In genomic region chr6:17718978-17719377, GRCm38 (mm10) we compare ENCODE assay signal across 23 mouse cellular contexts. TPM values are rescaled to one million over a fixed set of nuclear protein-coding genes. Genes with fewer than 3 reads are reported as not detected.
A peak's percentile ranks its signal among the peaks of the same experiment; 100 is the strongest.
DNase-seq lines count a peak whose midpoint lies in the region; ATAC-seq lines count a peak whose summit lies in the region.
"Had no signal": no experiment of that assay in that cellular context is flagged by ENCODE, and none has a peak within 500 bp of the region (broad histone marks: within the 10 kb centered on the region; RNA-seq: fewer than 3 reads in every experiment).

No protein-coding gene starts in this region.

- 81% methylated on average over 7 of the region's 7 CpGs for WGBS in stomach, embryonic 14.5 days
- whole genome bisulfite sequencing in stomach, embryonic 16.5 days = 80% methylated on average over 7 of the region's 7 CpGs

- H3K4me2 ChIP-seq in stomach, embryonic 14.5 days (replicated peaks; ENCODE audit: low read depth, low read length) = no peak overlapping the region
- H3K4me2 ChIP-seq in stomach, embryonic 16.5 days (ENCODE audit: low read depth, low read length) = no peak overlapping the region
- H3K4me2 ChIP-seq: embryonic facial prominence, embryonic 12.5 days; embryonic facial prominence, embryonic 15.5 days; forebrain, embryonic 12.5 days had no signal

- H3K27me3 ChIP-seq in stomach, embryonic 14.5 days (ENCODE audit: control insufficient read depth, insufficient read depth, low read length) = no peaks in the 10 kb centered on the region
- no peaks in the 10 kb centered on the region for H3K27me3 ChIP-seq in stomach, embryonic 16.5 days (ENCODE audit: control insufficient read depth, insufficient read depth, low read length)
- H3K27me3 ChIP-seq: embryonic facial prominence, embryonic 12.5 days; embryonic facial prominence, embryonic 15.5 days; forebrain, embryonic 12.5 days had no signal

- no peaks in the 10 kb centered on the region for H3K36me3 ChIP-seq in stomach, embryonic 14.5 days (ENCODE audit: control insufficient read depth, insufficient read depth, low read length)
- H3K36me3 ChIP-seq in stomach, embryonic 16.5 days (ENCODE audit: control insufficient read depth, insufficient read depth, low read length) = no peaks in the 10 kb centered on the region
- H3K36me3 ChIP-seq: embryonic facial prominence, embryonic 12.5 days; embryonic facial prominence, embryonic 15.5 days; forebrain, embryonic 10.5 days; forebrain, embryonic 12.5 days had no signal

- 0 out of 2 replicates have a peak, but pooled peaks have one; percentile 28 for ATAC-seq in stomach, embryonic 14.5 days (ENCODE audit: insufficient number of reproducible peaks, insufficient read depth, low FRiP score, low read depth)
- ATAC-seq in stomach, embryonic 16.5 days (ENCODE audit: insufficient read depth, low FRiP score) = peak; percentile 58; the same call in 1 of the 2 replicates
- ATAC-seq: forebrain, embryonic 14.5 days; forebrain, embryonic 16.5 days had no signal

- no peaks in the 10 kb centered on the region for H3K4me1 ChIP-seq in stomach, embryonic 14.5 days (ENCODE audit: control insufficient read depth, insufficient read depth, low read length)
- no peaks in the 10 kb centered on the region for H3K4me1 ChIP-seq in stomach, embryonic 16.5 days (ENCODE audit: control insufficient read depth, insufficient read depth, low read length)

- H3K9ac ChIP-seq in stomach, embryonic 14.5 days (replicated peaks; ENCODE audit: low read depth, low read length) = no peak overlapping the region
- no peak overlapping the region for H3K9ac ChIP-seq in stomach, embryonic 16.5 days (ENCODE audit: low read length)
- H3K9ac ChIP-seq: embryonic facial prominence, embryonic 12.5 days; embryonic facial prominence, embryonic 15.5 days; forebrain, embryonic 12.5 days had no signal

- no peak overlapping the region for H3K27ac ChIP-seq in stomach, embryonic 14.5 days (ENCODE audit: low read length)
- H3K27ac ChIP-seq in stomach, embryonic 16.5 days (ENCODE audit: low read length) = peak overlapping the region; percentile 45
- H3K27ac ChIP-seq: embryonic facial prominence, embryonic 12.5 days; embryonic facial prominence, embryonic 15.5 days; forebrain, embryonic 10.5 days; forebrain, embryonic 12.5 days had no signal

- H3K9me3 ChIP-seq in stomach, embryonic 14.5 days (ENCODE audit: control insufficient read depth, low read depth, low read length) = no peaks in the 10 kb centered on the region
- no peaks in the 10 kb centered on the region for H3K9me3 ChIP-seq in stomach, embryonic 16.5 days (replicated peaks; ENCODE audit: control insufficient read depth, low read length)
- H3K9me3 ChIP-seq: embryonic facial prominence, embryonic 12.5 days; embryonic facial prominence, embryonic 15.5 days; forebrain, embryonic 10.5 days; forebrain, embryonic 12.5 days had no signal

- H3K4me3 ChIP-seq in stomach, embryonic 14.5 days (ENCODE audit: low read depth, low read length) = no peak overlapping the region
- no peak overlapping the region for H3K4me3 ChIP-seq in stomach, embryonic 16.5 days (replicated peaks; ENCODE audit: low read length)
- H3K4me3 ChIP-seq: embryonic facial prominence, embryonic 12.5 days; embryonic facial prominence, embryonic 15.5 days; erythroblast, embryonic 14.5 days; forebrain, embryonic 10.5 days; forebrain, embryonic 12.5 days had no signal

- DNase-seq in heart, adult 11 months = peak; percentile 30
- no peak for DNase-seq in heart, postnatal 4 days
- DNase-seq in urinary bladder, postnatal 25 days (ENCODE audit: low spot score) = no peak
- no peak for DNase-seq in gastrocnemius, postnatal 25 days
- DNase-seq: adrenal gland, adult 2 months; adrenal gland, postnatal 10 days; adrenal gland, postnatal 25 days; cerebellum, adult 11 months; cerebellum, adult 18-20 months; cerebellum, adult 8-10 months; cerebellum, adult 9-11 months; cerebellum, postnatal 14 days; cerebellum, postnatal 36 days; embryo, embryonic 11 days had no signal

RNA-seq across cellular contexts. Expression of gene St7, which starts 26.2 kb away (rescaled TPM):
- total RNA-seq in heart, postnatal 4 days (2021) = 10 to 100 TPM; 33.5 to 35.9 TPM
- 26.6 and 29.9 TPM in 2 replicates for polyA plus RNA-seq in stomach, embryonic 14.5 days (2014; fragmentation: Nextera tagmentation; extraction: Ambion mirVana)
- 19.7 and 21.5 TPM in 2 replicates for polyA plus RNA-seq in stomach, embryonic 16.5 days (2015; fragmentation: Nextera tagmentation; extraction: Ambion mirVana)
- 10 to 100 TPM; 12.4 to 16.0 TPM for total RNA-seq in gastrocnemius, postnatal 25 days (2021)
